Mouse (Mus musculus) forebrain, embryonic 10.5 days (tissue): Measurements from ENCODE around the gene 4930523C07Rik. TPM values are rescaled to one million over a fixed set of nuclear protein-coding genes. Genes with fewer than 3 reads are reported as not detected.

Source experiments
- DNase-seq: peaks from one replicate; pipeline ENCODE4 v3.0.0-alpha.2; 2017; ENCODE audit warnings: low spot score; ENCODE audit errors: extremely low spot score
- H3K27ac ChIP-seq: fragments of 300-500 bp; sonication (generic); 2 replicates; pipeline ENCODE4 v1.5.1; 2016; ENCODE audit warnings: mild to moderate bottlenecking
- H3K27me3 ChIP-seq: fragments of 300-500 bp; sonication (generic); 2 replicates; pipeline ENCODE4 v1.6.1; 2016; ENCODE audit warnings: mild to moderate bottlenecking; ENCODE audit not compliant: poor library complexity, severe bottlenecking
- H3K36me3 ChIP-seq: fragments of 300-500 bp; sonication (generic); replicated peaks from 2 replicates; pipeline ENCODE4 v1.6.1; 2016; ENCODE audit warnings: mild to moderate bottlenecking, moderate library complexity
- H3K4me1 ChIP-seq: fragments of 300-500 bp; sonication (generic); 2 replicates; pipeline ENCODE4 v1.6.1; 2016
- H3K4me3 ChIP-seq: fragments of 300-500 bp; sonication (generic); 2 replicates; pipeline ENCODE4 v1.5.1; 2016; ENCODE audit warnings: mild to moderate bottlenecking, moderate library complexity
- H3K9me3 ChIP-seq: fragments of 300-500 bp; sonication (generic); 2 replicates; pipeline ENCODE4 v1.6.1; 2016; ENCODE audit warnings: mild to moderate bottlenecking, moderate library complexity
- WGBS: fragments of 180-500 bp; shearing (Covaris S2); methylation state at CpG from one replicate; pipeline ENCODE4 v1.1.7; 2016; 5-methylcytosine and 5-hydroxymethylcytosine counted together
- polyA plus RNA-seq: library from polyadenylated mRNA; unstranded; fragments of >200 nt; fragmentation: Nextera tagmentation; extraction: Ambion mirVana; gene quantifications from 2 replicates; pipeline ENCODE4 v1.2.1, GENCODE M21; 2016

The 4930523C07Rik gene
- polyA plus RNA-seq, 1 experiment from 2014 or later: 2.3 TPM

- H3K36me3 ChIP-seq: no peaks in the 10 kb centered on the region
- no peak overlapping the region for H3K27ac ChIP-seq
- H3K4me1 ChIP-seq: no peaks in the 10 kb centered on the region
- H3K27me3 ChIP-seq: no peaks in the 10 kb centered on the region
- H3K4me3 ChIP-seq: no peak overlapping the region
- no peaks in the 10 kb centered on the region for H3K9me3 ChIP-seq
- DNase-seq: peak; percentile 75
- 35% methylated on average over 2 of the region's 2 CpGs for WGBS
Measured at GRCm38 (mm10) chr1:160080800-160081436, 36.7 kb downstream of the 4930523C07Rik start.

GRCm38 (mm10) chr1:160082647-160083046 is 38.5 kb downstream of the 4930523C07Rik start:
- DNase-seq: no peak
- Histone ChIP-seq H3K27ac (no peak overlapping the region), H3K27me3 (no peaks in the 10 kb centered on the region), H3K4me3 (no peak overlapping the region), H3K4me1 (no peaks in the 10 kb centered on the region), H3K36me3 (no peaks in the 10 kb centered on the region), H3K9me3 (no peaks in the 10 kb centered on the region)
- WGBS: 71% methylated on average over 1 of the region's 1 CpGs

GRCm38 (mm10) chr1:160084239-160084638 is 40.1 kb downstream of the 4930523C07Rik start:
- WGBS: 91% methylated on average over 1 of the region's 1 CpGs
- Histone ChIP-seq H3K36me3 (no peaks in the 10 kb centered on the region), H3K4me3 (no peak overlapping the region), H3K27ac (no peak overlapping the region), H3K4me1 (no peaks in the 10 kb centered on the region), H3K9me3 (no peaks in the 10 kb centered on the region), H3K27me3 (no peaks in the 10 kb centered on the region)
- DNase-seq: no peak

- WGBS: 90% methylated on average over 2 of the region's 2 CpGs
- no peaks in the 10 kb centered on the region for H3K27me3 ChIP-seq
Measured at GRCm38 (mm10) chr1:160086651-160087050, 42.5 kb downstream of the 4930523C07Rik start.

GRCm38 (mm10) chr1:160099659-160100302 is 55.6 kb downstream of the 4930523C07Rik start:
- H3K27me3 ChIP-seq: no peaks in the 10 kb centered on the region
- no peak overlapping the region for H3K4me3 ChIP-seq
- WGBS: 91% methylated on average over 5 of the region's 5 CpGs
- H3K4me1 ChIP-seq: no peaks in the 10 kb centered on the region
- no peaks in the 10 kb centered on the region for H3K36me3 ChIP-seq
- no peak for DNase-seq
- H3K27ac ChIP-seq: no peak overlapping the region
- H3K9me3 ChIP-seq: no peaks in the 10 kb centered on the region

More at GRCm38 (mm10) chr1:160086651-160087050, 42.5 kb downstream of the 4930523C07Rik start:
- Histone ChIP-seq H3K4me3 (no peak overlapping the region), H3K27ac (no peak overlapping the region), H3K4me1 (no peaks in the 10 kb centered on the region), H3K9me3 (no peaks in the 10 kb centered on the region), H3K36me3 (no peaks in the 10 kb centered on the region)
- DNase-seq: no peak

GRCm38 (mm10) chr1:160100996-160101395 is 56.8 kb downstream of the 4930523C07Rik start:
- H3K27me3 ChIP-seq: no peaks in the 10 kb centered on the region
- no peaks in the 10 kb centered on the region for H3K4me1 ChIP-seq
- no peaks in the 10 kb centered on the region for H3K36me3 ChIP-seq
- no peak for DNase-seq
- no peaks in the 10 kb centered on the region for H3K9me3 ChIP-seq
- 82% methylated on average over 5 of the region's 5 CpGs for WGBS
- no peak overlapping the region for H3K4me3 ChIP-seq
- H3K27ac ChIP-seq: no peak overlapping the region

- H3K4me3 ChIP-seq: no peak overlapping the region
- no peak overlapping the region for H3K27ac ChIP-seq
- no peak for DNase-seq
- H3K36me3 ChIP-seq: no peaks in the 10 kb centered on the region
- no peaks in the 10 kb centered on the region for H3K4me1 ChIP-seq
- H3K9me3 ChIP-seq: no peaks in the 10 kb centered on the region
- H3K27me3 ChIP-seq: no peaks in the 10 kb centered on the region
- WGBS: 92% methylated on average over 5 of the region's 5 CpGs
Measured at GRCm38 (mm10) chr1:160105426-160105825, 61.2 kb downstream of the 4930523C07Rik start.

GRCm38 (mm10) chr1:160108604-160109003 is 64.4 kb downstream of the 4930523C07Rik start:
- H3K4me1 ChIP-seq: no peaks in the 10 kb centered on the region
- WGBS: 77% methylated on average over 2 of the region's 2 CpGs
- no peak overlapping the region for H3K27ac ChIP-seq
- no peaks in the 10 kb centered on the region for H3K27me3 ChIP-seq
- H3K4me3 ChIP-seq: no peak overlapping the region
- H3K9me3 ChIP-seq: no peaks in the 10 kb centered on the region
- DNase-seq: no peak
- H3K36me3 ChIP-seq: no peaks in the 10 kb centered on the region

- Histone ChIP-seq H3K4me1 (no peaks in the 10 kb centered on the region), H3K27ac (no peak overlapping the region), H3K9me3 (no peaks in the 10 kb centered on the region), H3K27me3 (no peaks in the 10 kb centered on the region), H3K4me3 (no peak overlapping the region), H3K36me3 (no peaks in the 10 kb centered on the region)
- DNase-seq: no peak
- 89% methylated on average over 2 of the region's 2 CpGs for WGBS
Measured at GRCm38 (mm10) chr1:160123957-160124356, 79.8 kb downstream of the 4930523C07Rik start.

Other genes starting within 250 kb of the 4930523C07Rik start
- not detected in 2 replicates for gene Tnn, start 109.2 kb downstream of the 4930523C07Rik start, polyA plus RNA-seq
- 240 and 251 TPM in 2 replicates for gene Mrps14, start 150.8 kb downstream of the 4930523C07Rik start, polyA plus RNA-seq
- 361 and 381 TPM in 2 replicates for gene Cacybp, start 168.5 kb downstream of the 4930523C07Rik start, polyA plus RNA-seq